Mouse (Mus musculus): ENCODE results near the gene Lypd5.

Gene Lypd5

GRCm38 (mm10) chr7:24356081-24356480, 7.1 kb downstream of the Lypd5 start:
- in situ Hi-C loops (cut with MboI; ENCODE audit: unreplicated experiment in 2 of 2): loop anchor here in 1 of 2 experiments (5.0 kb wide), 1 partner anchor 389 kb away; no protein-coding TSS in a partner anchor

- in situ Hi-C loops (cut with MboI; ENCODE audit: unreplicated experiment in 2 of 2): loop anchor here in 1 of 2 experiments (5.0 kb wide), 1 partner anchor 391 kb away; no protein-coding TSS in a partner anchor
These were observed 8.9 kb downstream of the Lypd5 start for GRCm38 (mm10) chr7:24357899-24358298.

- in situ Hi-C loops (cut with MboI; ENCODE audit: unreplicated experiment in 2 of 2): loop anchor here in 1 of 2 experiments (5.0 kb wide), 1 partner anchor 392 kb away; no protein-coding TSS in a partner anchor
These were observed 10.3 kb downstream of the Lypd5 start for GRCm38 (mm10) chr7:24359269-24359668.

- in situ Hi-C loops (cut with MboI; ENCODE audit: unreplicated experiment in 2 of 2): loop anchor here in 1 of 2 experiments (5.0 to 10.0 kb wide), 2 partner anchors 206 to 394 kb away; no protein-coding TSS in a partner anchor
These were observed 12.0 kb downstream of the Lypd5 start for GRCm38 (mm10) chr7:24361001-24361400.

- in situ Hi-C loops (cut with MboI; ENCODE audit: unreplicated experiment in 2 of 2): loop anchor here in 1 of 2 experiments (5.0 to 10.0 kb wide), 2 partner anchors 208 to 396 kb away; no protein-coding TSS in a partner anchor
These were observed 14.2 kb downstream of the Lypd5 start for GRCm38 (mm10) chr7:24363228-24363627.

DNA sequence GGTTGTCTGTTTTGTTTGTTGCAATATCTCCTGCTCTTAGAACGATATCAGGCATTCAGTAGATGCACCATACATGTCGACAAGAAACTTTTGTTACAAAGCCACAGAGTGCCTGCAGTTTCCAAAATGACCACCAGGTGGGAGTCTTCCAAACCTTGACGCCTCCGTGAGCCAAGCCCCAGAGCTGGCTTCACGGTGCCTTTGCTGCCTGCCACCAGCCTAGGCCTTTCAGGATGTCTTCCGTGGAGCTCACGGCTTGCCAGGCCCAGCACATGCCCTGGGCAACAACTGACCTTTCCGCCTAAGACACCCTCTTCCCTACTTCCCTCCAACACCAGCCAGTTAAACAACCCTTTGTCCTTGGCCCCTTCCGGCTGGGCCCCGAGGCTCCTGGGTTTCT, 15.8 kb downstream of the Lypd5 start:
- in situ Hi-C loops (cut with MboI; ENCODE audit: unreplicated experiment in 2 of 2): loop anchor here in 1 of 2 experiments (5.0 to 10.0 kb wide), 2 partner anchors 210 to 398 kb away; no protein-coding TSS in a partner anchor

DNA sequence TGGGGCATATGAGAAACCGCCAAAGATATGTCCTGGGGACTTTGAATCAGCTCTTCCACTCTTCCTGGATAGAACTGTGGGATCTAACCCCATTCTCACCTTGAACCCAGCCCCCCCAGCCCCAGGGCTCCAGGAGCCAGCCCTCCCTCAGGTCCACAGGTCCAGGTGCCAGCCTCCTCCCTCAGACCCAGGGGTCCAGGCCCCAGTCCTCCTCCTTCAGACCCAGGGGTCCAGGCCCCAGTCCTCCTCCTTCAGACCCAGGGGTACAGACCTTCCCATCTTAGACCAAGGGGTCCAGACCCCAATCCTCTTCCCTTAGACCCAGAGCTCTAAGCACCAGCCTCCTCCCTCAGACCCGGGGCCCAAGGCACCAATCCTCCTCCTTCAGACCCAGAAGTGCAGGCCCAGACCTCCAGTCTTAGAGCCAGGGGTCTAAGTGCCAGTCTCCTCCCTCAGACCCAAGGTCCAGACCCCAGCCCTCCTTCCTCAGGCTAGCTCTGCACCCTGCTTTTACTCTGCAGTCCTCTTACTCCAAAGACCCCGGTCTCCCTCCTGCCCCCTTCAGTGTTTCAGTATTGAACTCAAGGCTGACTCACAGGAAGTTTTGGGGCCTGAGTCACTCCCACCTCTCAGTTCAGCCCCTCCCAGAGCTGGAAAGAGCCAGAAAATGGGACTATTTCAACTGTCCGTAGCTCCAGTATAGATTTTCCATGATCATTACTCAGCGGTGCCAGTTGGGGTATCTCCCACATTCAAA, 16.4 kb downstream of the Lypd5 start:
- in situ Hi-C loops (cut with MboI; ENCODE audit: unreplicated experiment in 2 of 2): loop anchor here in 1 of 2 experiments (10.0 kb wide), 1 partner anchor 211 kb away; no protein-coding TSS in a partner anchor

GRCm38 (mm10) chr7:24366716-24367632, 18.0 kb downstream of the Lypd5 start:
- in situ Hi-C loops (cut with MboI; ENCODE audit: unreplicated experiment in 2 of 2): loop anchor here in 1 of 2 experiments (10.0 kb wide), 1 partner anchor 212 kb away; no protein-coding TSS in a partner anchor

DNA sequence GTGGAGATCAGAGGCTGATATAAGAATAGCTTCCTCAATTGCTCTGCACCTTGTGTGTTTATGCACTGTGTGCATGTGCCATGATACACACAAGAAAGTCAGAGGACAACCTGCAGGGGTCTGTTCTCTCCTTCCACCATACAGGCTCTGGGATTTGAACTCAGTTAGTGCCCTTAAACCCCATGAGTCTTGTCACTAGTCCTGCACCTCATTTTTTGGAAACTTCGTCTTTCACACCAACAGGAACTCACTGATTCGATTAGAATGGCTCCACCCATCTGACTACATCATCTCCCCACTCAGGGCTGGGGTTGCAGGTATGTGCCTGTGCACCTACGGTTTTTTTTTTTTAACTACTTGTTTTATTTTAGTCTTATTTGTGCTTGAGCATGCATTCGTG, 19.2 kb downstream of the Lypd5 start:
- in situ Hi-C loops (cut with MboI; ENCODE audit: unreplicated experiment in 2 of 2): loop anchor here in 1 of 2 experiments (10.0 kb wide), 1 partner anchor 213 kb away; no protein-coding TSS in a partner anchor

DNA sequence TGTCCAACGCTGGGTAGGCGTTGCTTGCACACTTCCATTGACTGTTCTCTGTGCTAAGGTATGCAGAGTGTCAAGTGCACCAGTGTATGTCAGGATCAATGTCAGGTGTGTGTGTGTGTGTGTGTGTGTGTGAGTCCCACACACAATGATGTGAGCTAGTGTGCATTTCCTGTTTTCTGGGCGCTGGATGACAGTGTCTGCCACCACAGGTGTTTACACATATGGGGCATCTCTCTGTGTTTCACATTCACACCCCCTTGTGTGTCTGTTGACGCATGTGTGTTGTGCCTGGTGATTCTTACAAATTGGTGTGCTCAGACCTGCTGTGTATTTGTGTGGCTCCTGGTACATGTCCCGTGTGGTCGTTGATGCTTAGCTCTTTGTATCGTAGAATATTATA, 19.9 kb downstream of the Lypd5 start:
- in situ Hi-C loops (cut with MboI; ENCODE audit: unreplicated experiment in 2 of 2): loop anchor here in 1 of 2 experiments (10.0 kb wide), 1 partner anchor 214 kb away; no protein-coding TSS in a partner anchor

DNA sequence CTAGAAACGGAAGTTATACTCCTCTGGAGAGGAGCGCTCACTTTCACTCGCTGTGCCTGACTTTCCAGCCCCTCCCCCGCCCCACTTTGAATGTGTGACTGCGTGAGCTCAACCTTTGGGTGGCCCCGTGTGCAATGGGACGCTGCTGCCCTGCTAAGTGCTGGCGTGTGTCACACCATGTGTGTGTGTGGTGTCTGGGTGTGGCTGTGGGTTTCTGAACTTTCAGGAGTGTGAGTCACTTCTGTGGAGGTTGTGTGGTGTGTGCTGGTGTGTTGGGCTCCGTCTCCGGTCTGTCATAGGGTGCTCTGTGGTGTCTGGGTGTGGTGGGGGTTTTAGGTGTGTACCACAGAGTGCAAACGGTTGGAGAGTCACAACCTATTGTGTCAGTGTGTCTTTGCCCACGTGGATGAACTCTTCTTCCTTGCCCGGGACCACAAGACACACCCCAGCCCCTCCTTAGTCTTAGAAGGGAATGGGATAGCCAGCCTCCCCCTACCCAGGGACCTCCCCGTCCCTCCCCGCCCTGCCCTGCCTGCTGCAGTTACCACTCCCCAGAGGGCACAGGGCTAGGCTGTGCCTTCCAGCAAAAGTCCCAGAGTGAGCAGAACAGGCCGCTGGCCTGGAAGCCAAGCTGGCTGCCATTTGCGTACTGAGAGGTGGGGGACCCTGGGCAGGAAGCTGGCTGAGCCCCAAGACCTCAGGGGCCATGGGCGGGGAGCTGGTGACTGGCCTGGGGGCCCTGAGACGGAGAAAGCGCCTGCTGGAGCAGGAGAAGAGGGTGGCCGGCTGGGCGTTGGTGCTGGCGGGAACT, 20.9 kb downstream of the Lypd5 start, which contains the start of gene Kcnn4:
Kcnn4 (plus strand) TSS at position 533 of the 811 bp plus-strand sequence.
- in situ Hi-C loops (cut with MboI; ENCODE audit: unreplicated experiment in 2 of 2): loop anchor here in 1 of 2 experiments (10.0 kb wide), 1 partner anchor 215 kb away; no protein-coding TSS in a partner anchor

DNA sequence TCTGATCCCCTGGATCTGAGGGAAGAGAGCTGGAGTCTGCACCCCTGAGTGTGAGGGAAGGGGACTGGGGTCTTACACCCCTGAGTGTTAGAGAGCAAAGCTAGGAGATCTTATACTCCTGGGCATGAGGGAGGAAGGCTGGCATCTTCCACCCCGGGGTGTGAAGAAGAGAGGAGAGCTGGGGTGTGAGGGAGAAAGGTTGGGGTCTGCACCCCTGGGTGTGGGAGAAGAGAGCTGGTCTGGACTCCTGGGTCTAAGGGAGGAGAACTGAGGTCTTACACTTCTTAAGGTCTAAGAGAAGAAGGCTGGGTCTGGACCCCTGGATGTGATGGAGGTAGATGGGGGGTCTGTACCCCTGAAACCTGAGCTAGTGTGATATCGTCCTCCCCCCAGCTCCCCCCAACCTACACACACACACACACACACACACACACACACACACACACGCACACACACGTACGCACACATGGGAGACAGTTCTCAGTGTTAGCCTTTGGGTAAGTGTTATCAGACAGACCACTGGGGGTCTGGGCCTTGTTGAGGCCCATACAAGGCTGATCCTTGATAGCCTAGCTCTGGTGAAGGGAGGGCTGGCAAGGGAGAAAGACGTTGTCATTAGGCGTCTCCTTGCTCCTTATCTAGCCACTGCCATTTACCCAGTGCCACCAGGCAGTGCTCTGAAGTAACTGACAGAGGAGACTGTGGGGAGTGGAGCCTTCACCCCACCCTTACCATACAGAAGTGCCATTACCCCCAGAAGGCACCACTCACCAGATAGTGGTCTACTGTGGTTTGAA, 22.2 kb downstream of the Lypd5 start:
- in situ Hi-C loops (cut with MboI; ENCODE audit: unreplicated experiment in 2 of 2): no loop called here

- in situ Hi-C loops (cut with MboI; ENCODE audit: unreplicated experiment in 2 of 2): no loop called here
These were observed 22.8 kb downstream of the Lypd5 start for GRCm38 (mm10) chr7:24371809-24372145.

GRCm38 (mm10) chr7:24372300-24372699, 23.3 kb downstream of the Lypd5 start:
- in situ Hi-C loops (cut with MboI; ENCODE audit: unreplicated experiment in 2 of 2): no loop called here

DNA sequence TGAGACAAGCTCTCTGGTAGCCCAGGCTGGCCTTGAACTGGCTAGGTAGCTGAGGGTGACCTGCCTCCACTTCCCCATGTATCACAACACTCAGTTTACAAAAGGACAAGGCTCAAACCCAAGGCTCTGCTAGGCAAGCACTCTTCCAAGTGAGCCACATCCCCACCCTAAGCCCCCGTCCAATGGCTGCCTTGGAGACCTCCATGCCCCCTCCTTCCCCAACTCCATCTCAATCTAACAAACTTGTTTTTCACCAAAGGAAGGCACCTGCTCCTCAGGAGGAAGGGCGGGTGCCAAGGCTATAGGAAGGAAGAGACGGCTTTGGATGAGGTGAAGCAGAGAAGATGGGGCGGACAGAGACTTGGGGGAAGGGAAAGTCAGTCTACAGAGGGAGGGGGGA, 23.8 kb downstream of the Lypd5 start:
- in situ Hi-C loops (cut with MboI; ENCODE audit: unreplicated experiment in 2 of 2): no loop called here

GRCm38 (mm10) chr7:24373538-24374379, 24.8 kb downstream of the Lypd5 start:
- in situ Hi-C loops (cut with MboI; ENCODE audit: unreplicated experiment in 2 of 2): no loop called here

DNA sequence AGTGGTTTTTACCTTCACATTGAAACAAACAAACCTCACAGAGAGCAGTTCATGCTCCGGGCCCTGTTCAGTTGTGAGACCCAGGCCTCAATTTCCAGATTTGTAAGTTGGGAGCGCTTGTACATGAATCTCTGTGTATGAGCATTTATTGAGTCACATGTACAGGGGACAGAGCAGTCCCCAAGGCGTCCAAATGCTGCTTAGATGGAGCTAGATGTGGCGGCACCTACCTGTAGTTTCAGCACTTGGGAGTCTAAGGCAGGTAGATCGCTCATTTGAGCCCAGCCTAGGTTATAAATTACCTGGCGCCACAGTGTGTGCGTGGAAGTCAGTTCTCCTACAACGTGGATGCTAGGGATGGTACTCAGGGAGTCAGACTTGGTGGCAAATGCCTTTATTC, 27.5 kb downstream of the Lypd5 start:
- in situ Hi-C loops (cut with MboI; ENCODE audit: unreplicated experiment in 2 of 2): no loop called here

All from v-Abl transformed pro-B cells (cell line).